ENCODE assay signal across 8 mouse cellular contexts in genomic region chr1:153739437-153740015, GRCm38 (mm10). TPM values are rescaled to one million over a fixed set of nuclear protein-coding genes. Genes with fewer than 3 reads are reported as not detected.
DNase-seq lines count a peak whose midpoint lies in the region; ATAC-seq and TF ChIP-seq lines count a peak whose summit lies in the region.

No protein-coding gene starts in this region.

- no peak for ATAC-seq in heart, embryonic 13.5 days (ENCODE audit: extremely low read depth, insufficient number of reproducible peaks, low FRiP score, low TSS enrichment)
- no peak; the same call in 1 of the 2 replicates for ATAC-seq in hindbrain, embryonic 16.5 days
- no peak for ATAC-seq in midbrain, embryonic 16.5 days

- H3K4me2 ChIP-seq in heart, embryonic 13.5 days = peak overlapping the region; percentile 81
- peak overlapping the region; percentile 91 for H3K4me2 ChIP-seq in hindbrain, embryonic 16.5 days (ENCODE audit: low read length)
- peak overlapping the region; percentile 75 for H3K4me2 ChIP-seq in midbrain, embryonic 16.5 days (ENCODE audit: low read length)

- H3K9ac ChIP-seq in heart, embryonic 13.5 days = peak overlapping the region; percentile 80
- H3K9ac ChIP-seq in hindbrain, embryonic 16.5 days (ENCODE audit: low read depth, low read length) = peak overlapping the region; percentile 62; the same call in 1 of the 2 replicates
- no peak overlapping the region; the same call in 1 of the 2 replicates for H3K9ac ChIP-seq in midbrain, embryonic 16.5 days (ENCODE audit: low read depth, low read length)

- peak overlapping the region; percentile 58 for H3K4me3 ChIP-seq in heart, embryonic 13.5 days
- peak overlapping the region; percentile 49 for H3K4me3 ChIP-seq in hindbrain, embryonic 16.5 days (ENCODE audit: low read length)
- H3K4me3 ChIP-seq in midbrain, embryonic 16.5 days (ENCODE audit: low read depth, low read length) = peak overlapping the region; percentile 47

- peaks cover 10% of the 10 kb centered on the region for H3K36me3 ChIP-seq in heart, embryonic 13.5 days
- H3K36me3 ChIP-seq in hindbrain, embryonic 16.5 days (ENCODE audit: control insufficient read depth, insufficient read depth, low read length) = no peaks in the 10 kb centered on the region
- no peaks in the 10 kb centered on the region for H3K36me3 ChIP-seq in midbrain, embryonic 16.5 days (ENCODE audit: control insufficient read depth, insufficient read depth, low read length)

- intact Hi-C loops in heart, postnatal 14 days (cut with DNase I) = loop anchor here (5.0 kb wide), 1 partner anchor 57 kb away; no protein-coding TSS in a partner anchor

- peaks cover 33% of the 10 kb centered on the region for H3K4me1 ChIP-seq in heart, embryonic 13.5 days
- H3K4me1 ChIP-seq in hindbrain, embryonic 16.5 days (ENCODE audit: control insufficient read depth, insufficient read depth, low read depth, low read length) = peaks cover 29% of the 10 kb centered on the region
- H3K4me1 ChIP-seq in midbrain, embryonic 16.5 days (ENCODE audit: control insufficient read depth, insufficient read depth, low read length) = peaks cover 45% of the 10 kb centered on the region

- H3K9me3 ChIP-seq in heart, embryonic 13.5 days = no peaks in the 10 kb centered on the region
- no peaks in the 10 kb centered on the region for H3K9me3 ChIP-seq in hindbrain, embryonic 16.5 days (ENCODE audit: control insufficient read depth, low read length)
- no peaks in the 10 kb centered on the region for H3K9me3 ChIP-seq in midbrain, embryonic 16.5 days (replicated peaks; ENCODE audit: control insufficient read depth, low read length, poor library complexity, severe bottlenecking)

- TF ChIP-seq POLR2A in brain, embryonic 14.5 days (IDR thresholded peaks at IDR 0.05; ENCODE audit: borderline replicate concordance, extremely low read depth, insufficient read depth, insufficient read length, poor library complexity, severe bottlenecking) = no peak

- WGBS in heart, embryonic 13.5 days = 17% methylated on average over 13 of the region's 13 CpGs
- 20% methylated on average over 13 of the region's 13 CpGs for WGBS in hindbrain, embryonic 16.5 days
- WGBS in midbrain, embryonic 16.5 days = 16% methylated on average over 13 of the region's 13 CpGs

- peaks cover 74% of the 10 kb centered on the region for H3K27me3 ChIP-seq in heart, embryonic 13.5 days (replicated peaks)
- no peaks in the 10 kb centered on the region for H3K27me3 ChIP-seq in hindbrain, embryonic 16.5 days (replicated peaks; ENCODE audit: control insufficient read depth, insufficient read depth, low read length)
- H3K27me3 ChIP-seq in midbrain, embryonic 16.5 days (ENCODE audit: control insufficient read depth, insufficient read depth, low read depth, low read length) = no peaks in the 10 kb centered on the region

- no peak overlapping the region for H3K27ac ChIP-seq in heart, embryonic 13.5 days (replicated peaks)
- no peak overlapping the region for H3K27ac ChIP-seq in hindbrain, embryonic 16.5 days (ENCODE audit: low read depth, low read length)
- no peak overlapping the region for H3K27ac ChIP-seq in midbrain, embryonic 16.5 days (ENCODE audit: low read length)

- no peak for DNase-seq in heart, postnatal 14 days
- peak; percentile 38 for DNase-seq in brain, embryonic 14.5 days (ENCODE audit: low read depth)
- no peak for DNase-seq in urinary bladder, postnatal 4 days (ENCODE audit: low spot score in 2 of 2)
- DNase-seq in thymus, postnatal 36 days = no peak
- no peak for DNase-seq in yolk sac, embryonic 10.5 days (ENCODE audit: low spot score)

- no peak for TF ChIP-seq CTCF in brain, embryonic 14.5 days (IDR thresholded peaks at IDR 0.05; ENCODE audit: borderline replicate concordance, extremely low read depth, insufficient read depth, insufficient read length)

RNA-seq across cellular contexts. Expression of gene Rgs16, which starts 0.6 kb away (rescaled TPM):
- polyA plus RNA-seq in heart, embryonic 13.5 days (2015; fragmentation: Nextera tagmentation; extraction: Ambion mirVana) = 5.7 and 6.8 TPM in 2 replicates
- 1 to 10 TPM; 1.2 to 2.1 TPM for total RNA-seq in heart, postnatal 14 days (2021)
- polyA plus RNA-seq in brain, embryonic 14.5 days (2012; rRNA removed) = 22.8 and 35.5 TPM in 2 replicates
- 13.3 and 14.0 TPM in 2 replicates for polyA plus RNA-seq in hindbrain, embryonic 16.5 days (2015; fragmentation: Nextera tagmentation; extraction: Ambion mirVana)
- polyA plus RNA-seq in midbrain, embryonic 16.5 days (2015; fragmentation: Nextera tagmentation; extraction: Ambion mirVana) = 21.8 and 31.3 TPM in 2 replicates

RNA-seq across cellular contexts. Expression of gene Rnasel, which starts 9.7 kb away (rescaled TPM):
- polyA plus RNA-seq in heart, embryonic 13.5 days (2015; fragmentation: Nextera tagmentation; extraction: Ambion mirVana) = 13.9 and 17.3 TPM in 2 replicates
- 1 to 10 TPM; 6.9 to 7.5 TPM for total RNA-seq in heart, postnatal 14 days (2021)
- 59.5 and 78.4 TPM in 2 replicates for polyA plus RNA-seq in brain, embryonic 14.5 days (2012; rRNA removed)
- polyA plus RNA-seq in hindbrain, embryonic 16.5 days (2015; fragmentation: Nextera tagmentation; extraction: Ambion mirVana) = 32.3 and 34.5 TPM in 2 replicates
- 36.2 and 45.6 TPM in 2 replicates for polyA plus RNA-seq in midbrain, embryonic 16.5 days (2015; fragmentation: Nextera tagmentation; extraction: Ambion mirVana)
